Mouse (Mus musculus) CH12.LX (cell line): ENCODE measurements around the gene Birc7. TPM values are rescaled to one million over a fixed set of nuclear protein-coding genes. Genes with fewer than 3 reads are reported as not detected.

Experiments
- DNase-seq: peaks from one replicate; pipeline ENCODE4 v3.0.0-alpha.2; 2013; ENCODE audit errors: extremely low read depth
- H3K27ac ChIP-seq: 2 replicates; pipeline ENCODE4 v1.5.1; 2012; ENCODE audit warnings: low read depth, mild to moderate bottlenecking, control low read depth, moderate library complexity; ENCODE audit not compliant: insufficient read depth
- H3K27me3 ChIP-seq: replicated peaks from 2 replicates; pipeline ENCODE3; 2012; ENCODE audit warnings: inconsistent platforms
- H3K36me3 ChIP-seq, 2 experiments: replicated peaks in 1 of 2; 2 replicates each; pipeline versions ENCODE3 to v1.6.1; 2012; ENCODE audit warnings: inconsistent platforms in 1 of 2, low read length in 1 of 2, mild to moderate bottlenecking in 1 of 2, mixed read lengths in 1 of 2, moderate library complexity in 1 of 2; ENCODE audit not compliant: control insufficient read depth in 1 of 2, insufficient read depth in 1 of 2
- H3K4me1 ChIP-seq, 2 experiments: 2 replicates each; pipeline ENCODE4 v1.6.1; 2012; ENCODE audit warnings: inconsistent platforms in 1 of 2, moderate library complexity in 1 of 2; ENCODE audit not compliant: insufficient read depth in 2 of 2, control insufficient read depth in 1 of 2
- H3K4me2 ChIP-seq: 2 replicates; pipeline ENCODE4 v1.6.1; 2012; ENCODE audit warnings: low read depth, mild to moderate bottlenecking, control low read depth; ENCODE audit not compliant: poor library complexity, insufficient read depth, severe bottlenecking
- H3K4me3 ChIP-seq, 3 experiments: fragments of 150-350 bp in 1 of 3; sonication (generic) in 1 of 3; replicated peaks in 1 of 3; 2 replicates each; pipeline versions ENCODE3 to v1.5.1; 2011 to 2012; ENCODE audit warnings: low read depth in 2 of 3, low read length in 2 of 3, mild to moderate bottlenecking in 2 of 3, moderate library complexity in 2 of 3, control low read depth in 1 of 3, improper control_type of control experiment in 1 of 3, inconsistent platforms in 1 of 3, mixed read lengths in 1 of 3; ENCODE audit not compliant: poor library complexity in 1 of 3
- H3K79me2 ChIP-seq: replicated peaks from 2 replicates; pipeline ENCODE4 v1.6.1; 2012; ENCODE audit warnings: mild to moderate bottlenecking, moderate library complexity; ENCODE audit not compliant: control insufficient read depth, poor library complexity, insufficient read depth, severe bottlenecking; ENCODE audit errors: extremely low read depth
- H3K9ac ChIP-seq: 2 replicates; pipeline ENCODE4 v1.6.1; 2012; ENCODE audit warnings: low read depth, mild to moderate bottlenecking, control low read depth, moderate library complexity; ENCODE audit not compliant: insufficient read depth
- H3K9me3 ChIP-seq: replicated peaks from 2 replicates; pipeline ENCODE3; 2012; ENCODE audit warnings: low read length, inconsistent platforms, mixed read lengths
- CHD1 ChIP-seq: IDR thresholded peaks from 2 replicates; pipeline ENCODE4 v1.6.1; 2012; ENCODE audit warnings: low read depth, low read length, improper control_type of control experiment, inconsistent platforms
- CHD2 ChIP-seq: IDR thresholded peaks from 2 replicates; pipeline ENCODE4 v1.6.1; 2011; ENCODE audit warnings: low read length, improper control_type of control experiment
- GABPA ChIP-seq: IDR thresholded peaks from 2 replicates; pipeline ENCODE4 v1.6.1; 2012; ENCODE audit warnings: low read depth, low read length, improper control_type of control experiment, inconsistent platforms; ENCODE audit not compliant: insufficient replicate concordance
- IRF4 ChIP-seq: IDR thresholded peaks from 2 replicates; pipeline ENCODE4 v1.6.1; 2014; ENCODE audit warnings: low read depth, mild to moderate bottlenecking, inconsistent platforms, low read length, improper control_type of control experiment
- JUND ChIP-seq: conservative IDR thresholded peaks from 2 replicates; pipeline ENCODE4 v1.6.1; 2011; ENCODE audit warnings: low read depth, low read length, improper control_type of control experiment
- NELFE ChIP-seq: IDR thresholded peaks from 2 replicates; pipeline ENCODE4 v1.6.1; 2011; ENCODE audit warnings: low read depth, low read length, improper control_type of control experiment
- NRF1 ChIP-seq: IDR thresholded peaks from 2 replicates; pipeline ENCODE4 v1.6.1; 2014; ENCODE audit warnings: low read depth, mild to moderate bottlenecking, inconsistent platforms, low read length, improper control_type of control experiment, moderate library complexity
- POLR2A ChIP-seq: IDR thresholded peaks from 2 replicates; pipeline ENCODE4 v1.6.1; 2011; ENCODE audit warnings: low read depth, mild to moderate bottlenecking, improper control_type of control experiment, low read length
- SMC3 ChIP-seq: IDR thresholded peaks from 2 replicates; pipeline ENCODE4 v1.6.1; 2011; ENCODE audit warnings: low read depth, low read length, improper control_type of control experiment
- UBTF ChIP-seq: IDR thresholded peaks from 2 replicates; pipeline ENCODE4 v1.6.1; 2012; ENCODE audit warnings: low read depth, mild to moderate bottlenecking, inconsistent platforms, low read length, improper control_type of control experiment, moderate library complexity
- ZKSCAN1 ChIP-seq: IDR thresholded peaks from 2 replicates; pipeline ENCODE4 v1.6.1; 2012; ENCODE audit warnings: low read depth, inconsistent platforms, low read length, improper control_type of control experiment, borderline replicate concordance
- ZNF384 ChIP-seq: IDR thresholded peaks from 2 replicates; pipeline ENCODE4 v1.6.1; 2012; ENCODE audit warnings: low read depth, low read length, improper control_type of control experiment, inconsistent platforms
- dilution Hi-C: fragments of 300-500 bp; cut with MboI; formaldehyde crosslinking; loops from 2 replicates; pipeline ENCODE4 v1.14.3; 2020; ENCODE audit warnings: low sequenced_read_pairs; ENCODE audit not compliant: extremely low pct_unique_long_range_greater_than_20kb, extremely low pct_ligation_motif_present
- in situ Hi-C: fragments of 300-500 bp; cut with MboI; formaldehyde crosslinking; loops from 3 replicates; pipeline ENCODE4 v1.14.3; 2019; ENCODE audit warnings: low sequenced_read_pairs, low pct_ligation_motif_present, low pct_unique_long_range_greater_than_20kb, mixed read lengths
- polyA plus RNA-seq: library from polyadenylated mRNA; unstranded; fragments of >175 nt; gene quantifications from 2 replicates; pipeline ENCODE4 v1.2.1, GENCODE M21; 2012; ENCODE audit warnings: low read depth; ENCODE audit not compliant: insufficient read length
- total RNA-seq, 2 experiments: library from RNA; depleted of rRNA; stranded (reverse); fragments of 300-350 nt in 1 of 2; fragments of >200 nt in 1 of 2; gene quantifications; 2 replicates each; pipeline ENCODE4 v1.2.3; 2012 to 2014

The Birc7 gene
- total and polyA plus RNA-seq, 3 experiments, result not detected

DNA sequence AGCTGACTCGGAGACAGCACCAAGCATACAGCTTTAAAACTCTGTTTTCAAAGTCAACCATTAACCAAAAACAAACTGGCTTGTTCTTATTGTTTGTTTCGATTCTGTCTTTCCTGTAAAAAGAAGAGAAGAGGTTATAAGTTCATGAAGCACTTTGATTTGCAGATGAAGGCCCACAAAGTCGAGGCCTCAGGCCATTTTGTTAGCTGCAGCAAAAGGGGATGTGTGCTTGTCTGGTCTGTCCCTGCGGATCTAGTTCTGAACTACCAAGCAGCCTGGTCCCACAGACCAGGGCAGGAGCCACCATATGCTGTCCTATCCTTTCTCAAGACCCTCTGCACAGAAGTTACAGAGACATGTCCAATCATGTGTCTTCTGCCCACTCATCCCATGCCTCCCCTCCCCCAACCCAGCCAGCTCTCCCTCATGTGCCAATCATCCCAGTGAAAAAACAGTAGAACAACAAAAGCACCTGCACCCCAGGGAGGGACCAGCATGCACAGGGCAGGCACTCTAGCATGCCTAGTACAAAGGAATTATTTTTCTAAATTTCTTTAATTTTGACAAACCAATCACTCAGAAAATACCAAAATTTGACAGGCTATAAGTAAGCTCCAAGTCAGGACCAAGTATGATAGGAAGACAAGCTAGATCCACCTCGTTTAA, 23.1 kb upstream of the Birc7 start:
- Histone ChIP-seq H3K79me2 (peaks cover 17% of the 10 kb centered on the region), H3K9me3 (no peaks in the 10 kb centered on the region), H3K27ac (no peak overlapping the region), H3K36me3 (peaks cover 31 to 67% of the 10 kb centered on the region in 2 experiments), H3K27me3 (no peaks in the 10 kb centered on the region), H3K9ac (no peak overlapping the region), H3K4me3 (no peak overlapping the region), H3K4me2 (no peak overlapping the region), H3K4me1 (peaks cover 0 to 15% of the 10 kb centered on the region in 2 experiments; a peak in 1 of 4 replicates)
- TF ChIP-seq JUND, result no peak
- in situ Hi-C loops, result no loop called here
- no peak for DNase-seq
- dilution Hi-C loops, result no loop called here

DNA sequence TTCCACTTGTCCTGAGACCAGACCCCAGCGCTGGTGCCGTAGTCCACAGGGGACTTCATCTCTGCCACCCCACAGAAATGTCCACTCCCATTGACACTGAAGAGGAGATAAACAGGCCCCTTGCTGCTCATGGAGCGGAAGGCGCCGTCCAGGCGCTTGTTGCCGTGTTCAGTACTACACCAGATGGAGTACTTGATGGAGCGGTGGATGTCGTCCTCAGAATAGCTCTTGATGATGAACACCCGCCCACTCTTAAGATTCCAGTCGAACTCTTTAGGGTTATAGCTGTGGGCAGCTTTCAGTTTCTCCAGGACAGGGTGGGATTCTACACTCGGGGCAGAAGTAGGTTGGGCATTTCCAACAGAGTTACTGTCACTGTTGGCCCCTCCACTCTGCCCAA, 17.9 kb upstream of the Birc7 start:
- Histone ChIP-seq H3K36me3 (peaks cover 64 to 89% of the 10 kb centered on the region in 2 experiments), H3K4me3 (no peak overlapping the region), H3K9me3 (no peaks in the 10 kb centered on the region), H3K27me3 (no peaks in the 10 kb centered on the region), H3K4me1 (peaks cover 0 to 25% of the 10 kb centered on the region in 2 experiments; a peak in 1 of 4 replicates), H3K79me2 (peaks cover 65% of the 10 kb centered on the region), H3K4me2 (no peak overlapping the region), H3K9ac (no peak overlapping the region), H3K27ac (no peak overlapping the region)
- dilution Hi-C loops (no loop called here), in situ Hi-C loops (no loop called here)
- DNase-seq, result no peak
- TF ChIP-seq UBTF, result no peak
- TF ChIP-seq SMC3, result no peak
- TF ChIP-seq CHD1, result no peak
- no peak for TF ChIP-seq CHD2
- no peak for TF ChIP-seq IRF4
- TF ChIP-seq NELFE, result no peak

DNA sequence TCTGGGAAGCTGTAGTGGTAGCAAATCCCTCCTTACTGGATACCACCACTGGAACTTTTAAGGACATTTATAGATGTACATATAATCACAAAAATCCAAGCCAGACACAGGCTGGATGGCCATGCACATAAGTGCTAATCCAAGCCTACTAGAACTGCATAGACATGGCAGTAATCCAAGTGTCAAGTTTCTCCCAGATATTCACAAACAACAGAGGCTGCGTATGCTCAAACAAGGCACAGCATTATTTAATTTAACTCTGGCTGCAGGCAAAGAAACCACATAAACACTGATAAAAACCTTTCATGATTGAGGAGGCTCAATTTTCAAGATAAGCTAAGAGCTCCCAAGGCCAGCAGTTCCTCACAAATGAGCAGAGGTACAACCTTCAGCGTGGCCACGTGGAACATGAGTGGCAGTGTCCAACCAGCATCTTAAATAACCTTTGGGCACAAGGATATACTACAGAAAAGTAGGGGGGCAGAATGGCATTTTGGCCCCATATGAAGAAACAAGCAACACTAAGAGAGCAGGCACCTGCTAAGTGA, 12.9 kb upstream of the Birc7 start:
- dilution Hi-C loops, result no loop called here
- peaks cover 89% of the 10 kb centered on the region for H3K79me2 ChIP-seq
- no peak for DNase-seq
- no peak overlapping the region for H3K4me3 ChIP-seq
- H3K9me3 ChIP-seq, result no peaks in the 10 kb centered on the region
- H3K27me3 ChIP-seq, result no peaks in the 10 kb centered on the region
- no peak for TF ChIP-seq POLR2A
- no peak for TF ChIP-seq ZKSCAN1
- TF ChIP-seq NRF1, result no peak
- TF ChIP-seq ZNF384, result no peak
- TF ChIP-seq GABPA, result no peak
- TF ChIP-seq JUND, result no peak
- H3K4me1 ChIP-seq, result peaks cover 0 to 36% of the 10 kb centered on the region in 2 experiments; a peak in 2 of 4 replicates
- in situ Hi-C loops, result no loop called here
- H3K4me2 ChIP-seq, result no peak overlapping the region
- no peak overlapping the region for H3K9ac ChIP-seq
- H3K27ac ChIP-seq, result no peak overlapping the region
- H3K36me3 ChIP-seq, result peaks cover 61 to 76% of the 10 kb centered on the region in 2 experiments
